ENCODE assay signal across 10 mouse cellular contexts in genomic region chr2:132221611-132222073, GRCm38 (mm10). TPM values are rescaled to one million over a fixed set of nuclear protein-coding genes. Genes with fewer than 3 reads are reported as not detected.
DNase-seq lines count a peak whose midpoint lies in the region; ATAC-seq and TF ChIP-seq lines count a peak whose summit lies in the region.
"Had no signal": no experiment of that assay in that cellular context is flagged by ENCODE, and none has a peak within 500 bp of the region (broad histone marks: within the 10 kb centered on the region; RNA-seq: fewer than 3 reads in every experiment).

No protein-coding gene starts in this region.

- H3K4me3 ChIP-seq in lung, embryonic 14.5 days (ENCODE audit: low read depth, low read length): no peak overlapping the region
- H3K4me3 ChIP-seq in limb, embryonic 10.5 days: no peak overlapping the region
- H3K4me3 ChIP-seq in liver, embryonic 11.5 days (ENCODE audit: low read depth, low read length): no peak overlapping the region
- H3K4me3 ChIP-seq: embryonic facial prominence, embryonic 13.5 days; lung, embryonic 15.5 days had no signal

- peak; percentile 48 to 67 for DNase-seq in adrenal gland, adult (ENCODE audit: inconsistent age in 2 of 2, low spot score in 1 of 2)
- DNase-seq in adrenal gland, adult 8-10 months: no peak
- peak; percentile 19 for DNase-seq in lung, embryonic 14.5 days
- DNase-seq in lung, postnatal 4 days: no peak
- peak; percentile 25 to 39 for DNase-seq in left cerebral cortex, adult 18-20 months (ENCODE audit: low spot score in 2 of 2)
- DNase-seq in limb, embryonic 10.5 days (ENCODE audit: low spot score): no peak
- no peak for DNase-seq in urinary bladder, adult 2 months (ENCODE audit: low spot score)
- no peak for DNase-seq in liver, embryonic 11.5 days (ENCODE audit: low spot score)

- no peaks in the 10 kb centered on the region for H3K27me3 ChIP-seq in lung, embryonic 14.5 days (ENCODE audit: insufficient read depth, low read length)
- H3K27me3 ChIP-seq in limb, embryonic 10.5 days (ENCODE audit: low read depth, poor library complexity, severe bottlenecking): no peaks in the 10 kb centered on the region
- H3K27me3 ChIP-seq in liver, embryonic 11.5 days (replicated peaks; ENCODE audit: control insufficient read depth, insufficient read depth, low read length): no peaks in the 10 kb centered on the region
- H3K27me3 ChIP-seq: embryonic facial prominence, embryonic 13.5 days; lung, embryonic 15.5 days had no signal

- no peaks in the 10 kb centered on the region for H3K9me3 ChIP-seq in lung, embryonic 14.5 days (ENCODE audit: low read depth, low read length)
- no peaks in the 10 kb centered on the region for H3K9me3 ChIP-seq in limb, embryonic 10.5 days (replicated peaks)
- H3K9me3 ChIP-seq in liver, embryonic 11.5 days (ENCODE audit: control insufficient read depth, low read length): no peaks in the 10 kb centered on the region
- H3K9me3 ChIP-seq: embryonic facial prominence, embryonic 13.5 days; lung, embryonic 15.5 days had no signal

- WGBS in lung, embryonic 14.5 days: 33% methylated on average over 11 of the region's 11 CpGs
- 74% methylated on average over 11 of the region's 11 CpGs for WGBS in limb, embryonic 10.5 days
- WGBS in liver, embryonic 11.5 days: 73% methylated on average over 11 of the region's 11 CpGs

- no peak overlapping the region for H3K4me2 ChIP-seq in lung, embryonic 14.5 days
- no peak overlapping the region for H3K4me2 ChIP-seq in liver, embryonic 11.5 days
- H3K4me2 ChIP-seq: embryonic facial prominence, embryonic 13.5 days; lung, embryonic 15.5 days had no signal

- H3K27ac ChIP-seq in lung, embryonic 14.5 days (ENCODE audit: low read depth): no peak overlapping the region
- no peak overlapping the region for H3K27ac ChIP-seq in limb, embryonic 10.5 days
- no peak overlapping the region for H3K27ac ChIP-seq in liver, embryonic 11.5 days (ENCODE audit: low read depth, low read length)
- H3K27ac ChIP-seq: embryonic facial prominence, embryonic 13.5 days; lung, embryonic 15.5 days had no signal

- no peak for ATAC-seq in lung, embryonic 14.5 days (ENCODE audit: insufficient read depth)
- ATAC-seq in liver, embryonic 11.5 days (replicated peaks; ENCODE audit: low FRiP score): no peak

- no peak overlapping the region for H3K9ac ChIP-seq in lung, embryonic 14.5 days
- H3K9ac ChIP-seq in liver, embryonic 11.5 days (ENCODE audit: low read depth, low read length): no peak overlapping the region
- H3K9ac ChIP-seq: embryonic facial prominence, embryonic 13.5 days; lung, embryonic 15.5 days had no signal

- no peak for TF ChIP-seq CTCF in lung, embryonic 14.5 days (IDR thresholded peaks at IDR 0.05; ENCODE audit: low read depth)

- H3K4me1 ChIP-seq in lung, embryonic 14.5 days (ENCODE audit: insufficient read depth): no peaks in the 10 kb centered on the region
- no peaks in the 10 kb centered on the region for H3K4me1 ChIP-seq in limb, embryonic 10.5 days
- no peaks in the 10 kb centered on the region for H3K4me1 ChIP-seq in liver, embryonic 11.5 days (replicated peaks; ENCODE audit: control insufficient read depth, insufficient read depth, low read length)
- H3K4me1 ChIP-seq: embryonic facial prominence, embryonic 13.5 days had no signal

- no peaks in the 10 kb centered on the region for H3K36me3 ChIP-seq in lung, embryonic 14.5 days (ENCODE audit: insufficient read depth)
- no peaks in the 10 kb centered on the region for H3K36me3 ChIP-seq in limb, embryonic 10.5 days
- no peaks in the 10 kb centered on the region for H3K36me3 ChIP-seq in liver, embryonic 11.5 days (ENCODE audit: control insufficient read depth, insufficient read depth, low read length)
- H3K36me3 ChIP-seq: embryonic facial prominence, embryonic 13.5 days; lung, embryonic 15.5 days had no signal

RNA-seq across cellular contexts. Expression of gene Tmem230, which starts 26.0 kb away (rescaled TPM):
- total RNA-seq in adrenal gland, adult 8-10 months (2022): 10 to 100 TPM; 44.1 to 48.7 (median 46.3) TPM
- polyA plus RNA-seq in lung, embryonic 14.5 days (2014; fragmentation: Nextera tagmentation; extraction: Ambion mirVana): 36.7 and 39.9 TPM in 2 replicates
- total RNA-seq in left cerebral cortex, adult 18-20 months (2021): 10 to 100 TPM; 33.7 to 36.4 TPM
- polyA plus RNA-seq in limb, embryonic 10.5 days (2016; fragmentation: Nextera tagmentation; extraction: Ambion mirVana): 38.7 and 45.0 TPM in 2 replicates
- polyA plus RNA-seq in urinary bladder, adult 2 months (2012; rRNA removed): 44.1 and 48.0 TPM in 2 replicates
- 37.9 and 38.2 TPM in 2 replicates for polyA plus RNA-seq in liver, embryonic 11.5 days (2014; fragmentation: Nextera tagmentation; extraction: Ambion mirVana)

RNA-seq across cellular contexts. Expression of gene Pcna, which starts 31.5 kb away (rescaled TPM):
- 10 to 100 TPM; 58.8 to 71.5 (median 65.4) TPM for total RNA-seq in adrenal gland, adult 8-10 months (2022)
- polyA plus RNA-seq in lung, embryonic 14.5 days (2014; fragmentation: Nextera tagmentation; extraction: Ambion mirVana): 335 and 339 TPM in 2 replicates
- 10 to 100 TPM; 45.8 to 48.0 TPM for total RNA-seq in left cerebral cortex, adult 18-20 months (2021)
- polyA plus RNA-seq in limb, embryonic 10.5 days (2016; fragmentation: Nextera tagmentation; extraction: Ambion mirVana): 401 and 431 TPM in 2 replicates
- 73.2 and 96.5 TPM in 2 replicates for polyA plus RNA-seq in urinary bladder, adult 2 months (2012; rRNA removed)
- 415 and 419 TPM in 2 replicates for polyA plus RNA-seq in liver, embryonic 11.5 days (2014; fragmentation: Nextera tagmentation; extraction: Ambion mirVana)

RNA-seq across cellular contexts. Expression of gene Cds2, which starts 41.3 kb away (rescaled TPM):
- total RNA-seq in adrenal gland, adult 8-10 months (2022): 100 to 1,000 TPM in 1 of 4 experiments, 10 to 100 TPM in 3; 73.5 to 114 (median 87.4) TPM
- polyA plus RNA-seq in lung, embryonic 14.5 days (2014; fragmentation: Nextera tagmentation; extraction: Ambion mirVana): 17.1 and 20.7 TPM in 2 replicates
- 100 to 1,000 TPM; 251 to 285 TPM for total RNA-seq in left cerebral cortex, adult 18-20 months (2021)
- polyA plus RNA-seq in limb, embryonic 10.5 days (2016; fragmentation: Nextera tagmentation; extraction: Ambion mirVana): 25.8 and 26.7 TPM in 2 replicates
- 38.4 and 52.2 TPM in 2 replicates for polyA plus RNA-seq in urinary bladder, adult 2 months (2012; rRNA removed)
- 12.9 and 19.0 TPM in 2 replicates for polyA plus RNA-seq in liver, embryonic 11.5 days (2014; fragmentation: Nextera tagmentation; extraction: Ambion mirVana)

Comparison
In these comparisons a context has a peak if more than half of its experiments do, and no peak if none do; other contexts are left out.
1. DNase-seq: peak in adrenal gland, adult (2 of 2), lung, embryonic 14.5 days (single experiment) and left cerebral cortex, adult 18-20 months (2 of 2); none in adrenal gland, adult 8-10 months (single experiment), lung, postnatal 4 days (0 of 2), limb, embryonic 10.5 days (single experiment), urinary bladder, adult 2 months (single experiment) and liver, embryonic 11.5 days (single experiment).